Mouse (Mus musculus) layer of hippocampus, adult 9-11 months (tissue): ENCODE measurements around the gene Fgd1.

Experiments used
- DNase-seq: peaks from one replicate; pipeline ENCODE4 v3.0.0; 2022

Fgd1 gene

GRCm38 (mm10) chrX:151096171-151097058 lies 50.5 kb downstream of the Fgd1 start, which contains the start of gene Tsr2:
Gene Tsr2 (minus strand): TSS chrX:151096543.
- peak; percentile 79 for DNase-seq

DNA sequence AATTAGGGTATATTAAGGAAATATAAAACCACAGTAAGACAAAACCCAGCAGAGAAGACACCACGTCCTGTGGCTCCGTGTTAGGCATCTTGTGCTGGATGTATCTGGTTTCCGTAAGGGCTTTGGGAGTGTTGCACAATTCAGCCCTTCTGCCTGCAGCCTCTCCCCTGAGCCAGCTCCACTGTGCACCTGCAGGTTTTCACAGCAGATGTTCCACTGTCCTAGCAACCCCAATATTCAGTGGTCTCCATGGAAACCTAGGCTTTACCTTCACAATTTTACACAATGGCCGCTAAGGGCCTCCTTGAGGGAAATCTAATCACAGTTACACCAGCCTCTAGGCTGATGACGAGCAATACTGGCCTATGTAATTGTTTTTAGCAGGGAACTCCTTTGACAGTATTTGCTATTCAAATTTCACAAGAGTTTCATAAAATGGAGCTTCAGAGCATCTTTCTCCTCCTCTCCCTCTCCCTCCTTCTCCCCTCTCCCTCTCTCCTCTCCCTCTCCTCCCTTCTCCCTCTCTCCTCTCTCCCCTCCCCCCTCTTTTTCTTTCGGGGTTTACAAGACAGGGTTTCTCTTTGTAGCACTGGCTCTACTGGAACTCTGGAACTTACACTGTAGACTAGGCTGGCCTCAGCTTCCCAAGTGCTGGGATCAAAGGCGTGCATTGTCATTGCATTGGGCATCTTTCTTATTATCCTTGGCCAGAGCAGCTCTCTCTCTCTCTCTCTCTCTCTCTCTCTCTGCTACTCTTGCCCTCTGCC lies 61.5 kb downstream of the Fgd1 start:
- no peak for DNase-seq

- DNase-seq = peak; percentile 17
These were observed 70.8 kb downstream of the Fgd1 start for GRCm38 (mm10) chrX:151116795-151117194.

DNA sequence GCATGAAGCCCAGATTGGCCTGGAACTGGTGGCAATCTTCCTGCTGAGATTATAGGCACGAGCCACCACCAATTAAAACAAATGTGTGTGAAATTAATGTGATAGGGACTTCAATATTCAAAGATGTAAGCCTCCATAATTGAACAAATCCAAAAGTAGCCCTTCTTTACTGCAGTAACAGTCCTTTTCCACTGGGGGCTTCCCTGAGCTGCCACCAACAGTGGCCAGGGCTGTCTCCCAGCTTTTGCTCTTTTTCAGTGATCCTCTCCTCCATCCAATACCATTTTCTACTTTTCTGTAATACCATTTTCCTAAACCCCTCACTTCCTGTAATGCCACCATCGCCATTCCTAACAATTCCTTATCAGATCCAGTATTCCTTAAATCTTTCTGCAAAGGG lies 71.5 kb downstream of the Fgd1 start:
- no peak for DNase-seq

DNA sequence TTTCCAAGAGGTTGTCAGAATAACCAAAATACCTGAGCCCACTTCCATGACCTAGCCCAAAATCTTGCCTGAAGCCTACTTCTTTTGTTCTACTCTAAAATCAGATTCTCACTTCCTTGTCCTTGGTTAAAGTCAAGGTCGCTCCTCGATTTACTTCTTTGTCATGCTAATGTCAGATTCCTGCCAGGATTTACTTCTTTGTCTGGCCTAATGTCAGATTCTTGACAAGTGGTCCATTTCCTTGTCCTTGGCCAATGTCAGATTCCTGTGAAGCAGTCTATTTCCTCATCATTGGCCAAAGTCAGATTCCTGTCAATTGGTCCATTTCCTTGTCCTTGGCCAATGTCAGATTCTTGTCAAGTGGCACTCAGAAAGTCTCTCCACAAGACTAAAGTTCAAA lies 78.0 kb downstream of the Fgd1 start:
- DNase-seq = no peak

GRCm38 (mm10) chrX:151130493-151130892 lies 84.5 kb downstream of the Fgd1 start:
- DNase-seq = no peak

DNA sequence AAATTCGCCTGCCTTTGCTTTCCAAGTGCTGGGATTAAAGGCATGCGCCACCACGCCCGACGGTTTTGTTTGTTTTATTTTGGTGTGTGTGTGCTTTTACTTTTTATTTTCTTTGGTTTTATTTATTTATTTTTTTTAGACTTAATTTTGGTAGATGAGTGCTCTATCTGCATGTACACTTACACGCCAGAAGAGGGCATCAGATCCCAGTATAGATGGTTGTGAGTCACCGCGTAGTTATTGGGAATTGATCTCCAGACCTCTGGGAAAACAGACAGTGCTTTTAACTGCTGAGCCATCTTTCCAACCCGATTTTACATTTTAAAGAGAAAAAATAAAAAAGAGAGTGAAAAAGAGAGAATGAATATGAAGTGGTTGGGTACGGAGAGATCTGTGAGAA lies 86.8 kb downstream of the Fgd1 start:
- DNase-seq = no peak
